Mouse (Mus musculus) spleen, adult 2 months (tissue): ENCODE data around the gene Tvp23a. TPM values are rescaled to one million over a fixed set of nuclear protein-coding genes. Genes with fewer than 3 reads are reported as not detected.
A peak's percentile ranks its signal among the peaks of the same experiment; 100 is the strongest.

Experiments
- DNase-seq, 2 experiments: peaks; one replicate each; pipeline versions ENCODE4 v3.0.0 to v3.0.0-alpha.2; 2012 to 2021; ENCODE audit warnings: low spot score in 2 of 2, low read depth in 1 of 2
- H3K27ac ChIP-seq: fragments of 200-500 bp; 2 replicates; pipeline ENCODE4 v1.5.1; 2012; ENCODE audit warnings: low read length, inconsistent platforms; ENCODE audit not compliant: insufficient read depth
- H3K27me3 ChIP-seq: fragments of 200-500 bp; 2 replicates; pipeline ENCODE4 v1.6.1; 2012; ENCODE audit warnings: mild to moderate bottlenecking, moderate library complexity, low read length, inconsistent platforms; ENCODE audit not compliant: control insufficient read depth, insufficient read depth
- H3K36me3 ChIP-seq: fragments of 200-500 bp; 2 replicates; pipeline ENCODE4 v1.6.1; 2012; ENCODE audit warnings: mild to moderate bottlenecking, low read length, inconsistent platforms; ENCODE audit not compliant: control insufficient read depth, insufficient read depth
- H3K4me1 ChIP-seq: fragments of 200-500 bp; 2 replicates; pipeline ENCODE4 v1.6.1; 2011; ENCODE audit warnings: inconsistent platforms; ENCODE audit not compliant: control insufficient read depth, insufficient read depth, insufficient read length
- H3K4me3 ChIP-seq: fragments of 200-500 bp; 2 replicates; pipeline ENCODE4 v1.5.1; 2011; ENCODE audit warnings: mild to moderate bottlenecking, inconsistent platforms; ENCODE audit not compliant: insufficient read depth, insufficient read length; ENCODE audit errors: extremely low read depth
- CTCF ChIP-seq: fragments of 200-500 bp; IDR thresholded peaks from 2 replicates; pipeline ENCODE4 v1.5.1; 2011; ENCODE audit warnings: mild to moderate bottlenecking, inconsistent platforms; ENCODE audit not compliant: insufficient read depth, insufficient read length, insufficient replicate concordance; ENCODE audit errors: extremely low read depth
- POLR2A ChIP-seq: fragments of 200-500 bp; IDR thresholded peaks from 2 replicates; pipeline ENCODE4 v1.6.1; 2011; ENCODE audit warnings: low read depth, low read length, inconsistent platforms
- WGBS: fragments of 180-500 bp; shearing (Covaris S2); methylation state at CpG from one replicate; pipeline ENCODE4 v1.1.7; 2018; 5-methylcytosine and 5-hydroxymethylcytosine counted together
- polyA plus RNA-seq: library from polyadenylated mRNA; depleted of rRNA; stranded (reverse); fragments of >200 nt; gene quantifications from 2 replicates; pipeline ENCODE4 v1.2.3, GENCODE M21; 2012

The Tvp23a gene
- polyA plus RNA-seq, 1 experiment: 0.32 TPM

GRCm38 (mm10) chr16:10399160-10399559, 48.0 kb downstream of the Tvp23a start:
- Histone ChIP-seq H3K4me1 (no peaks in the 10 kb centered on the region), H3K4me3 (no peak overlapping the region), H3K36me3 (no peaks in the 10 kb centered on the region), H3K27me3 (no peaks in the 10 kb centered on the region), H3K27ac (no peak overlapping the region)
- TF ChIP-seq CTCF (peak; percentile 86; the same call in 1 of the 2 replicates), POLR2A (no peak)
- peak; percentile 45 to 74 for DNase-seq
- WGBS: 36% methylated on average over 7 of the region's 7 CpGs

GRCm38 (mm10) chr16:10398755-10399154, 48.4 kb downstream of the Tvp23a start:
- Histone ChIP-seq H3K36me3 (no peaks in the 10 kb centered on the region), H3K27ac (no peak overlapping the region), H3K4me1 (no peaks in the 10 kb centered on the region), H3K4me3 (no peak overlapping the region), H3K27me3 (no peaks in the 10 kb centered on the region)
- TF ChIP-seq CTCF (no peak), POLR2A (no peak)
- no peak for DNase-seq
- WGBS: 78% methylated on average over 5 of the region's 5 CpGs

- peak in 1 of 2 experiments; percentile 47 for DNase-seq
These were observed 52.2 kb downstream of the Tvp23a start, which contains the start of gene Tekt5 for GRCm38 (mm10) chr16:10394699-10395540. Gene Tekt5, minus strand, starts transcription at chr16:10395490.

GRCm38 (mm10) chr16:10392587-10392986, 54.6 kb downstream of the Tvp23a start:
- Histone ChIP-seq H3K36me3 (no peaks in the 10 kb centered on the region), H3K27me3 (no peaks in the 10 kb centered on the region), H3K27ac (no peak overlapping the region), H3K4me1 (no peaks in the 10 kb centered on the region; the same call in 1 of the 2 replicates), H3K4me3 (no peak overlapping the region)
- TF ChIP-seq POLR2A (no peak), CTCF (no peak)
- DNase-seq: no peak
- WGBS: 28% methylated on average over 9 of the region's 9 CpGs

More at GRCm38 (mm10) chr16:10394699-10395540, 52.2 kb downstream of the Tvp23a start, which contains the start of gene Tekt5:
- H3K4me3 ChIP-seq: no peak within 1 kb of the TSS
- no peaks in the 10 kb centered on the region for H3K36me3 ChIP-seq
- H3K4me1 ChIP-seq: no peaks in the 10 kb centered on the region; the same call in 1 of the 2 replicates
- no peak for TF ChIP-seq POLR2A
- TF ChIP-seq CTCF: peak; percentile 64; the same call in 1 of the 2 replicates
- no peaks in the 10 kb centered on the region for H3K27me3 ChIP-seq
- 43% methylated on average over 37 of the region's 37 CpGs for WGBS
- no peak within 1 kb of the TSS for H3K27ac ChIP-seq

GRCm38 (mm10) chr16:10388634-10389365, 58.4 kb downstream of the Tvp23a start:
- no peak overlapping the region for H3K4me3 ChIP-seq
- no peak overlapping the region for H3K27ac ChIP-seq
- H3K4me1 ChIP-seq: no peaks in the 10 kb centered on the region; the same call in 1 of the 2 replicates
- H3K36me3 ChIP-seq: no peaks in the 10 kb centered on the region
- no peaks in the 10 kb centered on the region for H3K27me3 ChIP-seq
- DNase-seq: no peak
- TF ChIP-seq POLR2A: no peak
- no peak for TF ChIP-seq CTCF
- 93% methylated on average over 6 of the region's 6 CpGs for WGBS

- no peak overlapping the region for H3K4me3 ChIP-seq
- H3K36me3 ChIP-seq: no peaks in the 10 kb centered on the region
- no peak for TF ChIP-seq CTCF
- TF ChIP-seq POLR2A: no peak
- H3K27ac ChIP-seq: no peak overlapping the region
- WGBS: 91% methylated on average over 12 of the region's 12 CpGs
- no peak for DNase-seq
- H3K27me3 ChIP-seq: no peaks in the 10 kb centered on the region
- H3K4me1 ChIP-seq: no peaks in the 10 kb centered on the region
These were observed 61.9 kb downstream of the Tvp23a start for GRCm38 (mm10) chr16:10385261-10385660.
